Mouse (Mus musculus): Measurements from ENCODE around the gene Olfr323. TPM values are rescaled to one million over a fixed set of nuclear protein-coding genes. Genes with fewer than 3 reads are reported as not detected.

Gene Olfr323
- total and polyA plus RNA-seq, 2 experiments from 2014 or later = not detected

GRCm38 (mm10) chr11:58641057-58641456, 10.8 kb upstream of the Olfr323 start:
- Histone ChIP-seq H3K9ac (replicated peaks; ENCODE audit: low read length) (peak overlapping the region; percentile 43; the same call in 1 of the 2 replicates), H3K36me3 (ENCODE audit: insufficient read depth, low read length) (no peaks in the 10 kb centered on the region), H3K4me2 (ENCODE audit: low read depth, low read length) (peak overlapping the region; percentile 90), H3K27ac (no peak overlapping the region), H3K4me1 (ENCODE audit: insufficient read depth, low read length) (no peaks in the 10 kb centered on the region), H3K4me3 (ENCODE audit: low read length) (peak overlapping the region; percentile 45), H3K9me3 (ENCODE audit: low read length) (no peaks in the 10 kb centered on the region), H3K27me3 (ENCODE audit: insufficient read depth, low read length) (no peaks in the 10 kb centered on the region)
- TF ChIP-seq CTCF (IDR thresholded peaks at IDR 0.05; ENCODE audit: low read depth) = no peak
- DNase-seq (ENCODE audit: low spot score) (no peak), ATAC-seq (no peak)
- WGBS = 34% methylated on average over 14 of the region's 14 CpGs

- H3K9ac ChIP-seq (replicated peaks; ENCODE audit: low read length) = peak within 1 kb of the TSS; percentile 43
- peak within 1 kb of the TSS; percentile 45 for H3K4me3 ChIP-seq (ENCODE audit: low read length)
- no peaks in the 10 kb centered on the region for H3K27me3 ChIP-seq (ENCODE audit: insufficient read depth, low read length)
- ATAC-seq (peak; percentile 53; the same call in 1 of the 2 replicates), DNase-seq (ENCODE audit: low spot score) (peak; percentile 39)
- 2% methylated on average over 34 of the region's 34 CpGs for WGBS
- H3K4me2 ChIP-seq (ENCODE audit: low read depth, low read length) = peak within 1 kb of the TSS; percentile 90
- no peaks in the 10 kb centered on the region for H3K36me3 ChIP-seq (ENCODE audit: insufficient read depth, low read length)
- TF ChIP-seq CTCF (IDR thresholded peaks at IDR 0.05; ENCODE audit: low read depth) = no peak
- H3K27ac ChIP-seq = no peak within 1 kb of the TSS
- H3K9me3 ChIP-seq (ENCODE audit: low read length) = no peaks in the 10 kb centered on the region
- no peaks in the 10 kb centered on the region for H3K4me1 ChIP-seq (ENCODE audit: insufficient read depth, low read length)
Observed at GRCm38 (mm10) chr11:58640272-58640867, 10.1 kb upstream of the Olfr323 start, which contains the start of gene Trim58. Trim58 (plus strand) TSS chr11:58640465.

GRCm38 (mm10) chr11:58638176-58638701, 7.9 kb upstream of the Olfr323 start:
- no peak for ATAC-seq
- H3K9ac ChIP-seq (replicated peaks; ENCODE audit: low read length) = no peak overlapping the region
- no peak for DNase-seq (ENCODE audit: low spot score)
- H3K4me2 ChIP-seq (ENCODE audit: low read depth, low read length) = no peak overlapping the region
- no peaks in the 10 kb centered on the region for H3K27me3 ChIP-seq (ENCODE audit: insufficient read depth, low read length)
- no peaks in the 10 kb centered on the region for H3K4me1 ChIP-seq (ENCODE audit: insufficient read depth, low read length)
- H3K4me3 ChIP-seq (ENCODE audit: low read length) = no peak overlapping the region
- TF ChIP-seq CTCF (IDR thresholded peaks at IDR 0.05; ENCODE audit: low read depth) = no peak
- H3K36me3 ChIP-seq (ENCODE audit: insufficient read depth, low read length) = no peaks in the 10 kb centered on the region
- no peak overlapping the region for H3K27ac ChIP-seq
- 67% methylated on average over 7 of the region's 7 CpGs for WGBS
- no peaks in the 10 kb centered on the region for H3K9me3 ChIP-seq (ENCODE audit: low read length)

- ATAC-seq = no peak
- H3K4me1 ChIP-seq (ENCODE audit: insufficient read depth, low read length) = no peaks in the 10 kb centered on the region
- WGBS = 22% methylated on average over 3 of the region's 4 CpGs
- no peak overlapping the region for H3K9ac ChIP-seq (replicated peaks; ENCODE audit: low read length)
- H3K4me2 ChIP-seq (ENCODE audit: low read depth, low read length) = no peak overlapping the region
- TF ChIP-seq CTCF (IDR thresholded peaks at IDR 0.05; ENCODE audit: low read depth) = peak; percentile 85
- peak; percentile 69 for DNase-seq (ENCODE audit: low spot score)
- H3K27ac ChIP-seq = no peak overlapping the region
- H3K9me3 ChIP-seq (ENCODE audit: low read length) = no peaks in the 10 kb centered on the region
- no peak overlapping the region for H3K4me3 ChIP-seq (ENCODE audit: low read length)
- no peaks in the 10 kb centered on the region for H3K36me3 ChIP-seq (ENCODE audit: insufficient read depth, low read length)
- no peaks in the 10 kb centered on the region for H3K27me3 ChIP-seq (ENCODE audit: insufficient read depth, low read length)
Observed at GRCm38 (mm10) chr11:58636376-58636977, 6.2 kb upstream of the Olfr323 start.

GRCm38 (mm10) chr11:58634878-58635277, 4.6 kb upstream of the Olfr323 start:
- H3K27ac ChIP-seq = no peak overlapping the region
- H3K4me1 ChIP-seq (ENCODE audit: insufficient read depth, low read length) = no peaks in the 10 kb centered on the region
- no peak for ATAC-seq
- H3K9me3 ChIP-seq (ENCODE audit: low read length) = no peaks in the 10 kb centered on the region
- H3K4me3 ChIP-seq (ENCODE audit: low read length) = no peak overlapping the region
- WGBS = 53% methylated on average over 4 of the region's 4 CpGs
- no peaks in the 10 kb centered on the region for H3K36me3 ChIP-seq (ENCODE audit: insufficient read depth, low read length)
- no peak for DNase-seq (ENCODE audit: low spot score)
- no peak for TF ChIP-seq CTCF (IDR thresholded peaks at IDR 0.05; ENCODE audit: low read depth)
- H3K9ac ChIP-seq (replicated peaks; ENCODE audit: low read length) = no peak overlapping the region
- no peaks in the 10 kb centered on the region for H3K27me3 ChIP-seq (ENCODE audit: insufficient read depth, low read length)
- H3K4me2 ChIP-seq (ENCODE audit: low read depth, low read length) = no peak overlapping the region

GRCm38 (mm10) chr11:58626146-58626545, 4.2 kb downstream of the Olfr323 start:
- 51% methylated on average over 4 of the region's 4 CpGs for WGBS
- no peak for ATAC-seq

DNA sequence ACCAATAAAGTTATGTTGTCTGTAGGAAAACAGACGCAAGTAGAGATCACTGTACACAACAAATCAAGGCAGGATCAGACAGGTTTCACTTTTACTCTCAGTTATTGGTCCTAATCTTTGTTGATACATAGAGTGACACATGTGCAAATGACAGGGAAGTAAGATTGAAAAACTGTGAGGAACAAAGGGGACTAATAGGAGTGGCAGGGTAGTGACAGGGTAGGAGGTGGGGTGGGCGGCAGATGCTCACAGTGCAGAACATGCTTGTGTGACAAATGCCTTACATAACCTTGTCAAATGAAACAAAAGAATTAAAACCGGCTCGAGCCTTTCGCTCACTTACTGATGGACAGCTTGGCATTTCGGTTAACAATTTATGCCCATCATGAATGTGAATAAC, 11.5 kb downstream of the Olfr323 start:
- no peaks in the 10 kb centered on the region for H3K27me3 ChIP-seq (ENCODE audit: insufficient read depth, low read length)
- no peak overlapping the region for H3K27ac ChIP-seq
- no peak overlapping the region for H3K4me2 ChIP-seq (ENCODE audit: low read depth, low read length)
- no peak overlapping the region for H3K9ac ChIP-seq (replicated peaks; ENCODE audit: low read length)
- H3K4me3 ChIP-seq (ENCODE audit: low read length) = no peak overlapping the region
- DNase-seq (ENCODE audit: low spot score) (no peak), ATAC-seq (no peak)
- WGBS = 42% methylated on average over 6 of the region's 6 CpGs
- H3K9me3 ChIP-seq (ENCODE audit: low read length) = no peaks in the 10 kb centered on the region
- H3K36me3 ChIP-seq (ENCODE audit: insufficient read depth, low read length) = no peaks in the 10 kb centered on the region
- no peaks in the 10 kb centered on the region for H3K4me1 ChIP-seq (ENCODE audit: insufficient read depth, low read length)
- TF ChIP-seq CTCF (IDR thresholded peaks at IDR 0.05; ENCODE audit: low read depth) = no peak

More at GRCm38 (mm10) chr11:58626146-58626545, 4.2 kb downstream of the Olfr323 start:
- no peak overlapping the region for H3K4me2 ChIP-seq (ENCODE audit: low read depth, low read length)
- H3K36me3 ChIP-seq (ENCODE audit: insufficient read depth, low read length) = no peaks in the 10 kb centered on the region
- no peak overlapping the region for H3K4me3 ChIP-seq (ENCODE audit: low read length)
- H3K9me3 ChIP-seq (ENCODE audit: low read length) = no peaks in the 10 kb centered on the region
- no peak overlapping the region for H3K27ac ChIP-seq
- no peak overlapping the region for H3K9ac ChIP-seq (replicated peaks; ENCODE audit: low read length)
- peak; percentile 5 for DNase-seq (ENCODE audit: low spot score)
- H3K27me3 ChIP-seq (ENCODE audit: insufficient read depth, low read length) = no peaks in the 10 kb centered on the region
- no peaks in the 10 kb centered on the region for H3K4me1 ChIP-seq (ENCODE audit: insufficient read depth, low read length)
- no peak for TF ChIP-seq CTCF (IDR thresholded peaks at IDR 0.05; ENCODE audit: low read depth)

Measured in hindbrain, postnatal 0 days (tissue).